Mouse (Mus musculus): ENCODE measurements at regions not wholly inside any gene's neighbourhood (a gene's known extent, or its start where the extent isn't known, plus 50 kb on each side); places are given as distances from the start of the nearest gene placed in this dataset.

GRCm38 (mm10) chr2:12614345-12614744 lies 195.1 kb upstream of the Mindy3 start:
- DNase-seq (ENCODE audit: extremely low spot score, low read depth, low spot score), result no peak

GRCm38 (mm10) chr2:12613858-12614257 lies 194.6 kb upstream of the Mindy3 start:
- no peak for DNase-seq (ENCODE audit: extremely low spot score, low read depth, low spot score)

GRCm38 (mm10) chr2:12582566-12582965 lies 163.3 kb upstream of the Mindy3 start:
- DNase-seq (ENCODE audit: extremely low spot score, low read depth, low spot score), result no peak

GRCm38 (mm10) chr2:12557736-12558135 lies 138.5 kb upstream of the Mindy3 start:
- DNase-seq (ENCODE audit: extremely low spot score, low read depth, low spot score), result no peak

GRCm38 (mm10) chr2:12522411-12522810 lies 103.1 kb upstream of the Mindy3 start:
- DNase-seq (ENCODE audit: extremely low spot score, low read depth, low spot score), result peak; percentile 5

GRCm38 (mm10) chr2:12521744-12522143 lies 102.5 kb upstream of the Mindy3 start:
- DNase-seq (ENCODE audit: extremely low spot score, low read depth, low spot score), result no peak

GRCm38 (mm10) chr2:12492369-12492768 lies 73.1 kb upstream of the Mindy3 start:
- no peak for DNase-seq (ENCODE audit: extremely low spot score, low read depth, low spot score)

GRCm38 (mm10) chr2:12469440-12470339 lies 50.4 kb upstream of the Mindy3 start:
- no peak for DNase-seq (ENCODE audit: extremely low spot score, low read depth, low spot score)
